Mouse (Mus musculus) heart, embryonic 14.5 days (tissue): Measurements from ENCODE around the gene Gas7. TPM values are rescaled to one million over a fixed set of nuclear protein-coding genes. Genes with fewer than 3 reads are reported as not detected.

Experiments
- ATAC-seq: fragments of 200-750 bp; cut with Nextera tagmentation; 2 replicates; pipeline ENCODE4 v1.8.0; 2017; ENCODE audit warnings: low read depth, moderate TSS enrichment; ENCODE audit not compliant: insufficient number of reproducible peaks, insufficient read depth, low FRiP score
- H3K27ac ChIP-seq, 2 experiments: fragments of 200-500 bp in 1 of 2; fragments of 300-500 bp in 1 of 2; sonication (generic) in 1 of 2; replicated peaks in 1 of 2; 2 replicates each; pipeline ENCODE4 v1.5.1; 2012 to 2014; ENCODE audit warnings: low read depth in 2 of 2, low read length in 2 of 2, control low read depth in 1 of 2, mild to moderate bottlenecking in 1 of 2, mixed read lengths in 1 of 2; ENCODE audit not compliant: control insufficient read depth in 1 of 2, insufficient read depth in 1 of 2
- H3K27me3 ChIP-seq: fragments of 300-500 bp; sonication (generic); 2 replicates; pipeline ENCODE4 v1.6.1; 2014; ENCODE audit warnings: mild to moderate bottlenecking, low read length, control low read depth; ENCODE audit not compliant: control insufficient read depth, insufficient read depth
- H3K36me3 ChIP-seq: fragments of 300-500 bp; sonication (generic); 2 replicates; pipeline ENCODE4 v1.6.1; 2014; ENCODE audit warnings: mild to moderate bottlenecking, control low read depth, low read length, mixed read lengths; ENCODE audit not compliant: control insufficient read depth, insufficient read depth
- H3K4me1 ChIP-seq, 2 experiments: fragments of 200-500 bp in 1 of 2; fragments of 300-500 bp in 1 of 2; sonication (generic) in 1 of 2; 2 replicates each; pipeline ENCODE4 v1.6.1; 2012 to 2014; ENCODE audit warnings: low read length in 2 of 2, control low read depth in 1 of 2, mixed read lengths in 1 of 2; ENCODE audit not compliant: control insufficient read depth in 2 of 2, insufficient read depth in 2 of 2
- H3K4me2 ChIP-seq: fragments of 300-500 bp; sonication (generic); 2 replicates; pipeline ENCODE4 v1.6.1; 2014; ENCODE audit warnings: mild to moderate bottlenecking, low read length
- H3K4me3 ChIP-seq, 2 experiments: fragments of 200-500 bp in 1 of 2; fragments of 300-500 bp in 1 of 2; sonication (generic) in 1 of 2; 2 replicates each; pipeline ENCODE4 v1.5.1; 2012 to 2014; ENCODE audit warnings: low read length in 2 of 2, mild to moderate bottlenecking in 2 of 2, control low read depth in 1 of 2, low read depth in 1 of 2, moderate library complexity in 1 of 2; ENCODE audit not compliant: control insufficient read depth in 1 of 2, insufficient read depth in 1 of 2
- H3K9ac ChIP-seq: fragments of 300-500 bp; sonication (generic); 2 replicates; pipeline ENCODE4 v1.6.1; 2014; ENCODE audit warnings: mild to moderate bottlenecking, low read length
- H3K9me3 ChIP-seq: fragments of 300-500 bp; sonication (generic); 2 replicates; pipeline ENCODE4 v1.6.1; 2016; ENCODE audit warnings: low read length, control low read depth; ENCODE audit not compliant: control insufficient read depth
- WGBS: fragments of 180-500 bp; shearing (Covaris S2); extraction: QIAGEN DNeasy Blood & Tissue Kit; methylation state at CpG from one replicate; pipeline ENCODE4 v1.1.7; 2014; 5-methylcytosine and 5-hydroxymethylcytosine counted together
- polyA plus RNA-seq: library from polyadenylated mRNA; unstranded; fragments of >200 nt; fragmentation: Nextera tagmentation; extraction: Ambion mirVana; gene quantifications from 2 replicates; pipeline ENCODE4 v1.2.1, GENCODE M21; 2014

Gene Gas7
- polyA plus RNA-seq, 1 experiment from 2014 or later: 7.5 TPM

DNA sequence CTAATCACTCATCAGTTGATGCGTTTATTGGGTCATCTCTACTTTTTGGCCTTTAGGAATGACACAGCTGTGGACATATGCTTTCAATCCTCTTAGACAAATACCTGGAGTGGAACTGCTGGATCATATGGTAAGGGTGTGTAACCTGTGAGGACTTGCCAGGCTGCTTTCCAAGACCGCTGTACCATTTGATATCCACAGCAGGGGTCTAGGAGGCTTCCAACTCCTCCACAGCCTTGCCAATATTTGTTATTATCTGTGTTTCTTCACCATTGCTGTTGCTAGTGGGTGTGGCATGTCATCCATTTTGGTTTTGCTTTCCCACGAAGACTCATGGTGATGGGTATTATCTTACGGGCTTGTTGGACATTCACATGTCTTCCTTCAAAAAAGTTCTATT is 57.8 kb downstream of the Gas7 start:
- no peak overlapping the region for H3K27ac ChIP-seq
- no peak overlapping the region for H3K4me2 ChIP-seq
- H3K36me3 ChIP-seq: no peaks in the 10 kb centered on the region
- H3K4me3 ChIP-seq: no peak overlapping the region
- no peaks in the 10 kb centered on the region for H3K27me3 ChIP-seq
- WGBS: 90% methylated on average over 4 of the region's 4 CpGs
- H3K4me1 ChIP-seq: peaks cover 0 to 6% of the 10 kb centered on the region in 2 experiments; a peak in 3 of 4 replicates
- 0 out of 2 replicates have a peak, but pooled peaks cover 4% of the 10 kb centered on the region for H3K9me3 ChIP-seq
- no peak overlapping the region for H3K9ac ChIP-seq
- ATAC-seq: no peak

DNA sequence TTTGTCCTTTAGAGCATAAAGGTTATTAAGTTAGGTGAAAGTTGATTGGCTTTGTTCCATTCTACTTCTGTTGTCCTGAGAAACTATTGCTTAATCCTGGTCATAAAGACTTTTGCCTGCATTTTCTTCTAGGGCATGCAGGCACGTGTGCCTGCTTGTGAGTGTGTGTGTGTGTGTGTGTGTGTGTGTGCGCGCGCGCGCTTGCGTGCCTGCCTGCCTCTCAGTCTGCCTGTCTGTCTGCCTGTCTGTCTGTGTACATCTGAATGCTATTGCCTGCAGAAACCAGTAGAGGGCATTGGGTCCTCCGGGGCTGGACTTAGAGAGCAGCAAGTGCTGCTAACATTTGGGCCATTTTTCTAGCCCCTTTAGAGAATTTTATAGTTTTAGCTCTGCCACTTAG is 59.2 kb downstream of the Gas7 start:
- Histone ChIP-seq H3K4me2 (no peak overlapping the region), H3K36me3 (no peaks in the 10 kb centered on the region), H3K4me3 (no peak overlapping the region), H3K27me3 (no peaks in the 10 kb centered on the region), H3K9ac (no peak overlapping the region), H3K4me1 (peaks cover 0 to 6% of the 10 kb centered on the region in 2 experiments; a peak in 3 of 4 replicates), H3K27ac (no peak overlapping the region), H3K9me3 (0 out of 2 replicates have a peak, but pooled peaks cover 4% of the 10 kb centered on the region)
- ATAC-seq: no peak
- 89% methylated on average over 8 of the region's 8 CpGs for WGBS

GRCm38 (mm10) chr11:67515020-67515911 is 60.0 kb downstream of the Gas7 start:
- Histone ChIP-seq H3K36me3 (no peaks in the 10 kb centered on the region), H3K9ac (no peak overlapping the region), H3K4me2 (no peak overlapping the region), H3K9me3 (0 out of 2 replicates have a peak, but pooled peaks cover 4% of the 10 kb centered on the region), H3K27me3 (no peaks in the 10 kb centered on the region), H3K27ac (no peak overlapping the region), H3K4me3 (no peak overlapping the region), H3K4me1 (peaks cover 0 to 6% of the 10 kb centered on the region in 2 experiments; a peak in 3 of 4 replicates)
- WGBS: 48% methylated on average over 5 of the region's 5 CpGs
- ATAC-seq: no peak

GRCm38 (mm10) chr11:67515912-67516305 is 60.7 kb downstream of the Gas7 start:
- Histone ChIP-seq H3K9me3 (0 out of 2 replicates have a peak, but pooled peaks cover 4% of the 10 kb centered on the region), H3K27ac (no peak overlapping the region), H3K27me3 (no peaks in the 10 kb centered on the region), H3K4me1 (peaks cover 0 to 6% of the 10 kb centered on the region in 2 experiments; a peak in 3 of 4 replicates), H3K4me2 (no peak overlapping the region), H3K36me3 (no peaks in the 10 kb centered on the region), H3K4me3 (no peak overlapping the region), H3K9ac (no peak overlapping the region)
- ATAC-seq: no peak
- WGBS: 66% methylated on average over 3 of the region's 3 CpGs

DNA sequence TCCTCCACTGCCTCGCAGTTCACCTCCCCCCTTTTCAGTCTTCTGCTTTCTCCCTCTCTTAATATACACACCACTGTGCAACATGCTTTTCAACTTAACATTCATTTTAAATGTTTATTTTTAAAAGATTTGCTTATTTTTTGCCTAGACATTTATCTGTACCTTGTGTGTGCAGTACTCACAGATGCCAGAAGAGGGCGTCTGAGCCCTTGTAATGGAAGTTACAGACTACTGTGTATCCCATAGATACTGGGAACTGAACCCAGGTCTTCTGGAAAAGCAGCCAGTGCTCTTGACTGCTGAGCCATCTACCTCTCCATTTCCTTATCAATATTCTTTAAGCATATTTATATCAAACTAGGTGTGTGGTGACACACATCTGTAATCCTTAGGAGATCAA is 62.5 kb downstream of the Gas7 start:
- H3K27me3 ChIP-seq: no peaks in the 10 kb centered on the region
- no peaks in the 10 kb centered on the region for H3K36me3 ChIP-seq
- no peak overlapping the region for H3K4me2 ChIP-seq
- H3K9me3 ChIP-seq: 0 out of 2 replicates have a peak, but pooled peaks cover 4% of the 10 kb centered on the region
- H3K4me1 ChIP-seq: peaks cover 0 to 6% of the 10 kb centered on the region in 2 experiments; a peak in 3 of 4 replicates
- H3K9ac ChIP-seq: no peak overlapping the region
- 66% methylated on average over 2 of the region's 2 CpGs for WGBS
- H3K27ac ChIP-seq: no peak overlapping the region
- ATAC-seq: no peak
- H3K4me3 ChIP-seq: no peak overlapping the region

- Histone ChIP-seq H3K9ac (no peak overlapping the region), H3K27ac (no peak overlapping the region), H3K36me3 (no peaks in the 10 kb centered on the region), H3K27me3 (no peaks in the 10 kb centered on the region), H3K4me3 (no peak overlapping the region), H3K9me3 (0 out of 2 replicates have a peak, but pooled peaks cover 4% of the 10 kb centered on the region), H3K4me2 (no peak overlapping the region), H3K4me1 (peaks cover 4 to 10% of the 10 kb centered on the region in 2 experiments)
- WGBS: 92% methylated on average over 8 of the region's 8 CpGs
- no peak for ATAC-seq
These were observed 63.7 kb downstream of the Gas7 start for GRCm38 (mm10) chr11:67518985-67519384.

DNA sequence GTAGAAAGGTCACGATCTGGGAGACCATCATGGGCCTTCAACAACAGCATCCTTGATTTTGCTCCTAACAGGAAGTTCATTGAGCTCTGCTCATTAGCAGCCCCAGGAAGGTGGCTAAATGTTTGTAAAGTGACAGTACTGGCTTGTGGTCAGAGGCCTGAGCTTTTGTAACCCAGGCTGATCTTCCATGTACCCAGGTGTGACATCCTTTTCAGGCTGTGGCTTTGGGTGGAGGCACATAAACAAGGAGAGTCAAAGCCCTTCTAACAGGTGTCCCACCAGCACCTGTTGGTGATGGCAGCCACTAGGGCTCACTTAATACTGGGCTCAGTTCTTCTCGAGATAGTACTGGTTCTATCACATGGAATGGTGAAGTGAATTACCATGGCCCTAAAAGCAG is 67.4 kb downstream of the Gas7 start:
- H3K4me2 ChIP-seq: no peak overlapping the region
- H3K27me3 ChIP-seq: no peaks in the 10 kb centered on the region
- ATAC-seq: no peak
- H3K4me3 ChIP-seq: no peak overlapping the region
- H3K9ac ChIP-seq: no peak overlapping the region
- H3K36me3 ChIP-seq: no peaks in the 10 kb centered on the region
- H3K27ac ChIP-seq: no peak overlapping the region
- 0 out of 2 replicates have a peak, but pooled peaks cover 4% of the 10 kb centered on the region for H3K9me3 ChIP-seq
- H3K4me1 ChIP-seq: peaks cover 20 to 37% of the 10 kb centered on the region in 2 experiments
- 75% methylated on average over 2 of the region's 2 CpGs for WGBS
